Mouse (Mus musculus) heart, postnatal 14 days (tissue): ENCODE measurements at regions not wholly inside any gene's neighbourhood (a gene's known extent, or its start where the extent isn't known, plus 50 kb on each side); places are given as distances from the start of the nearest gene placed in this dataset.
"Not testable (repeated sequence)": the region's sequence is repeated elsewhere in the genome, so short reads cannot be mapped to it uniquely, and the experiment has no call there.

Experiments used
- DNase-seq, 2 experiments: peaks; one replicate each; pipeline ENCODE4 v3.0.0; 2021 to 2022
- intact Hi-C: fragments of 180-260 bp; cut with DNase I; formaldehyde crosslinking; loops from one replicate; pipeline ENCODE4 v1.15.1; 2025

- DNase-seq, result no peak
- intact Hi-C loops, result no loop called here
Observed at GRCm38 (mm10) chr17:91466822-91467221, 374.0 kb upstream of the Nrxn1 start.

GRCm38 (mm10) chr17:91451711-91452110 is 358.8 kb upstream of the Nrxn1 start:
- no peak for DNase-seq
- intact Hi-C loops, result no loop called here

- intact Hi-C loops, DNase-seq: not testable (repeated sequence)
Observed at GRCm38 (mm10) chr17:91431780-91432720, 339.2 kb upstream of the Nrxn1 start.

- DNase-seq, result no peak
- intact Hi-C loops, result no loop called here
Observed at GRCm38 (mm10) chr17:91430351-91430750, 337.5 kb upstream of the Nrxn1 start.

GRCm38 (mm10) chr17:91425120-91425519 is 332.2 kb upstream of the Nrxn1 start:
- no peak for DNase-seq
- intact Hi-C loops, result no loop called here

GRCm38 (mm10) chr17:91418582-91418981 is 325.7 kb upstream of the Nrxn1 start:
- no peak for DNase-seq
- intact Hi-C loops, result no loop called here

- intact Hi-C loops, result no loop called here
Observed at GRCm38 (mm10) chr17:91390969-91391764, 298.3 kb upstream of the Nrxn1 start.

GRCm38 (mm10) chr17:91389937-91390623 is 297.2 kb upstream of the Nrxn1 start:
- DNase-seq, result not testable (repeated sequence)

More at GRCm38 (mm10) chr17:91390969-91391764, 298.3 kb upstream of the Nrxn1 start:
- DNase-seq, result no peak

GRCm38 (mm10) chr17:91388521-91388920 is 295.6 kb upstream of the Nrxn1 start:
- intact Hi-C loops, result no loop called here

More at GRCm38 (mm10) chr17:91389937-91390623, 297.2 kb upstream of the Nrxn1 start:
- intact Hi-C loops, result not testable (repeated sequence)

GRCm38 (mm10) chr17:91388039-91388438 is 295.2 kb upstream of the Nrxn1 start:
- intact Hi-C loops, result no loop called here
- DNase-seq, result no peak

More at GRCm38 (mm10) chr17:91388521-91388920, 295.6 kb upstream of the Nrxn1 start:
- no peak for DNase-seq

GRCm38 (mm10) chr17:91385949-91386348 is 293.1 kb upstream of the Nrxn1 start:
- intact Hi-C loops, result no loop called here
- DNase-seq, result no peak

- DNase-seq, result no peak
- intact Hi-C loops, result no loop called here
Observed at GRCm38 (mm10) chr17:91368156-91368555, 275.3 kb upstream of the Nrxn1 start.

- no peak for DNase-seq
- intact Hi-C loops, result no loop called here
Observed at GRCm38 (mm10) chr17:91361261-91361660, 268.4 kb upstream of the Nrxn1 start.

- DNase-seq, result no peak
- intact Hi-C loops, result no loop called here
Observed at GRCm38 (mm10) chr17:91352107-91352506, 259.2 kb upstream of the Nrxn1 start.

GRCm38 (mm10) chr17:91336882-91337281 is 244.0 kb upstream of the Nrxn1 start:
- intact Hi-C loops, result no loop called here
- DNase-seq, result no peak

GRCm38 (mm10) chr17:91333790-91334189 is 240.9 kb upstream of the Nrxn1 start:
- DNase-seq, result no peak
- intact Hi-C loops, result no loop called here

- intact Hi-C loops, result no loop called here
- DNase-seq, result no peak
Observed at GRCm38 (mm10) chr17:91333202-91333601, 240.3 kb upstream of the Nrxn1 start.

GRCm38 (mm10) chr17:91324377-91324776 is 231.5 kb upstream of the Nrxn1 start:
- intact Hi-C loops, result no loop called here
- DNase-seq, result peak in 1 of 2 experiments; percentile 4

- no peak for DNase-seq
- intact Hi-C loops, result no loop called here
Observed at GRCm38 (mm10) chr17:91286875-91287274, 194.0 kb upstream of the Nrxn1 start.

- intact Hi-C loops, result no loop called here
Observed at GRCm38 (mm10) chr17:91274378-91274777, 181.5 kb upstream of the Nrxn1 start.

GRCm38 (mm10) chr17:91238719-91239118 is 145.8 kb upstream of the Nrxn1 start:
- DNase-seq, result no peak
- intact Hi-C loops, result no loop called here

More at GRCm38 (mm10) chr17:91274378-91274777, 181.5 kb upstream of the Nrxn1 start:
- DNase-seq, result no peak
